Mouse (Mus musculus): ENCODE data around the gene Glt6d1.

DNA sequence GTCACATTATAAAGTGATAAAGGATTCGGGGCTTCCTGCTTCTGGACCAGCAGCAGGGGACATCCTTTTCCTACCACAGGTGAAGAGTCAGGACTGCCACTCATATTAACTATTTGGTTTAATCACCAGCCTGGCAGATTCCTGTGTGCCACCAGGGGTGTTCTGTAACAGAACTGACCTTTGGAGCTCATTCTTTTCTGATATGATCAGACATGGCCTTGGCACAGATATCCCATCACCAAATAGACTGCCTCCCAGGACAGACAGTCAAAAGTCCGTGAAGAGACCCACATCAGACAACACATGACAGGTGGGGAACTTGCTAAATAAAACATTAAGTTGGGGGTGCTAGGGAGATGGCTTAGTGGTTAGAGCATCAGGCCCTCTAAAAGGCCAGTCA lies 3.9 kb downstream of the Glt6d1 start:
- TF ChIP-seq CTCF (IDR thresholded peaks at IDR 0.05; ENCODE audit: low read depth, low read length) (no peak), POLR2A (IDR thresholded peaks at IDR 0.05; ENCODE audit: insufficient read depth, low read length) (no peak)

Measured in ES-Bruce4 (cell line).